Mouse (Mus musculus): Measurements from ENCODE around the gene AY358078.
"Not testable (repeated sequence)": the region's sequence is repeated elsewhere in the genome, so short reads cannot be mapped to it uniquely, and the experiment has no call there.

AY358078 gene

GRCm38 (mm10) chr14:51799746-51800145 is at the start of gene AY358078:
AY358078 (plus strand) TSS chr14:51800046.
- DNase-seq (ENCODE audit: low spot score in 2 of 2): no peak

GRCm38 (mm10) chr14:51755944-51756343 is 43.9 kb upstream of the AY358078 start:
- no peak for DNase-seq (ENCODE audit: low spot score in 2 of 2)

- DNase-seq (ENCODE audit: low spot score in 2 of 2): not testable (repeated sequence)
These were observed 28.5 kb upstream of the AY358078 start for GRCm38 (mm10) chr14:51771378-51771777.

DNA sequence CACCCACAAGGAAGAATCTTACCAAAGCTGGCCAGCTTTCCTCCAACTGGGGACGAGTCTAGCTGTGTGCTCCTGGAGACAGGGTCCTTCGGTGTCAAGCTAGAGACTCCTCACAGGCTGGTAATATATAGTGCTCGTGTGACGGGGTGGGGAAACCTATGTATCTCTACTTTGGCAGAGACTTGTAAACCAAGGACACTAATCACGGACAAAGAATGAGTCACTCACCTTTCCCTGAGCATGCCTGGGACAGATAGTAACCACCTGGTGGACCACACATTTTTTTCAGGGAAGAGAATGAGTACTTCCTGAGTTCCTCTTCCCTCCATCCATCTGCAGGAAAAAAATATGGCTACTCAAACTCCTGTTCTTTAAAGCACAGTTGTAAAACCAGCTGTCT is 26.4 kb upstream of the AY358078 start, which contains the start of gene Ang4:
Gene Ang4, minus strand, starts transcription at position 101 of the 400 bp plus-strand sequence.
- DNase-seq (ENCODE audit: low spot score in 2 of 2): no peak

DNA sequence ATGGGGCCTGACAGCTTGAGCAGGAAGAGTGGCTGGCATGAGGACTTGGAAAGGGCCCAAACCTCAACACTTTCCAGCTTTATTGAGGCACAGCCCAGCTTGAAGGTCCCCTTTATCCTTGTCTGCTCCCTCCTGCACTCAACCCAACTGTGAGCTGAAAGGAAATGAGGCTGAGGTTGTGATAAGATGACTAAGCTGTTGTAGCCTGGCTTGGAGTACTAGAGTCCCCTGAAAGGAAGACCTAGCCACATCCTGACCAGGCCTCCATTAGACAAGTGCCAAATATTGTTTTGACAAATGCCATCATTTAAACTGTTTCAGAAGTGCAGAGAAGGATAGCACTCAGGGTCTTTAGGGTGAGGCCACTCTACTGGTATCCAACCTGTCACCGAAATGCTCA is 22.1 kb upstream of the AY358078 start:
- no peak for DNase-seq (ENCODE audit: low spot score in 2 of 2)

- no peak for DNase-seq (ENCODE audit: low spot score in 2 of 2)
These were observed 20.9 kb upstream of the AY358078 start for GRCm38 (mm10) chr14:51778865-51779481.

GRCm38 (mm10) chr14:51786335-51786734 is 13.5 kb upstream of the AY358078 start:
- DNase-seq (ENCODE audit: low spot score in 2 of 2): no peak

- DNase-seq (ENCODE audit: low spot score in 2 of 2): no peak
These were observed 12.8 kb upstream of the AY358078 start for GRCm38 (mm10) chr14:51787061-51787460.

DNA sequence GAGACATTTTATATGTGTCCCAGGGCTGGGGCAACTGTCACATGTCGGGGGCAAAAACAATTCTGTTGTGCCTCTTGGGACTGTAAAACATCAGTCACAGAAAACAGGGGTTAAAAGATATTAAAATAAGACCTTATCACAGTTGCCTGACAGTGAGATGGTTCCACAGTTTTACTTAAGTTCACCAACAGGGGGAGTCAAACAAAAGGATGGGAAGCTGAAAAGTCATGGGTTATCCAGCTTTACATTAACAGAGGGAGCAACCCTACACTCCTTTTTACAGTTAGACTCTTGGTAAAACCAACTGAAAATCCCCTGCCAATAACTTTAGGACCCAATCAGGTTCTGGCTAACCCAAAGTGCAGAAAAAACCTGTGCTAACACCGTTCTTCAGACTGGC is 10.7 kb upstream of the AY358078 start:
- no peak for DNase-seq (ENCODE audit: low spot score in 2 of 2)

DNA sequence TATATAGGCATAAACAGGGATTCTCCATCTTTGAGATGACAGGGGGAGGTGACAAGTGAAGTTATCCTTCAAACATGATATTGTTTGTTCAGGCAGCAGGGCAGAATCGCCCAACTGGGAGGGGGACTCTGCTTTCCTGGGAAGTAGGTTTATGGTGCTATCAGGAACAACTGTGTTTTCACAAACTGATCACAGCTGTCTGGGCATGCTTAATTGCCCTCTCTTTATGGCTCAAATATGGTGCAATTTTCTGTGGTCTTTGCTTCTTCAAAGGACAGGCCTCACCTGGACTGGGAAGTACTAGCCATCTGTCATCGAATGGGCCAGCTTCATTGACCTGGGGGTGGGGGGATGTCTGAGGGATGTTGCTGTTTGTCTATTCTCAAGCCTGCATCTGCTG is 5.7 kb upstream of the AY358078 start:
- DNase-seq (ENCODE audit: low spot score in 2 of 2): no peak

DNA sequence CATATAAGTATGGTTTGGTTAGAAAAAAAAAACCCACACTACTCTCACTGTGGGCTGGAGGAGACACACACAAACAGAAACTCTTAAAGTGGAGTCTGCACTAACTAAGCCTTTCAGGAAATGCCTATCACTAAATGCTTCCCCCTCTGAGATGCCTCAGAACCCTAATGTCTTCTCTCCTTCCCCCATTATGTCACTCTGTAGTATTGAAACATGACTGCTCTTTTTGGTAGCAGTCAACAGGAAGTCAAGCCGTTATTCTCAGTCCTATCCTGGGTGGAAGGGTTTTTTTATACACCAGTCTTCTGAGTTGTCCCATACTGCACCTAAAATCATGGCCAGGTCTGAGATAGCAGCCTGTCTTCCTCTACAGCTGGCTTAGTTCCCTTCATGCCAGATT is 26.8 kb downstream of the AY358078 start:
- DNase-seq (ENCODE audit: low spot score in 2 of 2): no peak

DNA sequence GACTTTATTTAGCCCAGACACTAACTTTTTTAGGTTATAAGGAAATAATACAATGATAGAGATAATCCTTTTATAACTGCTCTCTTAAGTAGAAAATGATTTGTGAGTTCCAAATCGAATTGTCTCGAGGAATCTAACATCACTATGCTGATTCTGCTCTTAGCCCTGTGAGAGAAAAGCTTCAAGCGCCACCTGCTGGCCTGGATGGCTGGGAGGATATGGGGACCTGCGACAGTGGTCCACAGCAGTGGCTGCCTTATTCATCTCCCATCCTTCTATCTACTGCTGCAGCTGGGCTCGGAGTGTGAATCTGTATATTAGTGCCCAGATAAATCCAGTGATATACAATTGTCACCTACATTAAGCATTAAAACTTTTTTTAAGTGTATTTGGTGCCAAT is 28.0 kb downstream of the AY358078 start:
- DNase-seq (ENCODE audit: low spot score in 2 of 2): not testable (repeated sequence)

GRCm38 (mm10) chr14:51829188-51829587 is 29.3 kb downstream of the AY358078 start:
- no peak for DNase-seq (ENCODE audit: low spot score in 2 of 2)

- not testable (repeated sequence) for DNase-seq (ENCODE audit: low spot score in 2 of 2)
These were observed 38.6 kb downstream of the AY358078 start for GRCm38 (mm10) chr14:51838480-51838879.

DNA sequence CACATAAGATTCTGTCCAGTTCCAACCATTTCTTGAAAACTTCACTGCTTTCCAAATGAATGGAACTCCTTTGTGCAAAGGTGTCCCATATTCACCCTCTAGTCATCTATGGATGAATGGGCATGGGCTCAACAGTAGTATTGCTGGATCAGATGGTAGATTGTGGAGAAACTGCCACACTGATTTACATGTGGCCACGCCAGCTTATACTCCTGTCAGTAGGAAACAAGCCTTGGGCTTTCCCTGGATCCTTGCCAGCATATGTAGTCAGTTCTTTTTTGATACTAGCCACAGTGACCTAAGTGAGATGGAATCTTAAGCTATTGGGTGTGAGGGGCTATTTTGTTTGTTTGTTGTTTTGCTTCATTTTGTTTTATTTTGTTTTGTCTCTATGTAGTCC is 42.4 kb downstream of the AY358078 start:
- no peak for DNase-seq (ENCODE audit: low spot score in 2 of 2)

- DNase-seq (ENCODE audit: low spot score in 2 of 2): no peak
These were observed 42.9 kb downstream of the AY358078 start for GRCm38 (mm10) chr14:51842781-51843180.

DNA sequence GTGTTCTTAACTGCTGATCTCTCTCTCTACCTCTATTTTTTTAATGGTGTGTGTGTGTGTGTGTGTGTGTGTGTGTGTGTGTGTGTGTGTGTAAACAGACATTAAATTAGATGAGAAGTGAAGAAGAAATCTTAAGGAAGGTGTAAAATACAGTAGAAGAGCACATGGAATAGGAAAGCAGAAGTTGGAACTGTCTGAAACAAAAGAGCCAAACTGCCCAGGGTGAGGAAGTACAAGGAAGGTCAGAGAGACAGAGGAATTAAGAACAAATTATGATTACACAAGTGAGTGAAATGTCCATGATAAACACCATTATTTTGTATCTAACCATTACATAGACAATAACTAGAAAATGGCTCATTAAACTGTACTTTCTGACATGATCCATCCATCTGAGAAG is 44.0 kb downstream of the AY358078 start:
- no peak for DNase-seq (ENCODE audit: low spot score in 2 of 2)

DNA sequence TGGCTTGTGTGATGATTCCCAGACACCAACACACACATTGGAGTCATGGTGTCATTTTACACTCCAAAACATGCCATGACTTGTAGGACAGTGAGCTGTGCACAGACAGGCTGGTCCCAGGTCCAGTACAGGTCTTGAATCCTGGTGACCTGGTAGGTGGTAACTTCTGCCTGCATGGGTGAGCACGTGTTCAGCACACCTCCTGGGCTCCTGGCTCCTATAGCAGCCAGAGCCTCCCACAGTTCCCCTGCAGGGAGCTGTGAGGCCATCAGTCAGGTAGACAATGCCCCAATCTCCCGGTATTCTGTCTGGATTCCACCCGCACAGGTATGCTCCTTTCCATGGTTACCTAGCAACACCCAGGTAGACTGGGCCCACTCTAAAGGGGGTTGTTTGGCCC is 46.7 kb downstream of the AY358078 start:
- DNase-seq (ENCODE audit: low spot score in 2 of 2): no peak

DNA sequence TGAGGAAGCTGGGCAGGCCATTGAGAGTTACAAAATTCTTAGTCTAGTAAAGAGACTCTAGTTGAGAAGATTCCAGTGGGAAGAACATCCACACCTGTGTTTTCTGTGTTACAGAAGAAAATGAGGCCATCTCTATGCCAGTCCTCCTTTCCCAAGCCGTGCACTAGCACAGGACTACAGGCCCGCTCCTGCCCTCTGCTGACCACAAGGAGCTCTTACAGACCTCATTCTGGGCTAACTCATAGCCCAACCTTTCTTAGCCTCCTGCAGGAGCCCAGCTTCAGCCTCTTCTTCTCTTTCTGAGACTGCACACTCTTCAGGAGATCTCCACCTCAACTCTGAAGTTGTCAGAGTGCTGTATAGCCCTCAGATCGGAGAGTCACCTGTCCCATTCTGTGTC is 51.2 kb downstream of the AY358078 start:
- DNase-seq (ENCODE audit: low spot score in 2 of 2): not testable (repeated sequence)

DNA sequence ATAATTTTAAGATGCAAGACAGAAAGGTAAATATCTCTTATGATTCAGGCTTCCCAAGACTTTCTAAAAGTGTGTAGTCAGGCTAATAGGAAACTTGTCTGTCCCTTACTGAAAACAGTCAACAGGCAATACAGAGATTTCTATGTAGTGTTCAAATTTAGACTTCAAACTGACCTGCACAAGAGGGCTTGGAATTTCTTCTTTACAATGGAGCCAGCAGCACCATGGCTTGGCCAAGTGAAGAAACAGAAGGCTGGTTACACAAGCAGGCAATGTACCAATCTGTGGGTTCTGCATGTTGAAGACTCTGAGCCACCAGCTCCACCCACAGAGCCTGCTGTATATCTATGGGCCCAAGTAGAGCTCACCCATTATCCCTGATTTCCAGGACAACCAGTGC is 53.6 kb downstream of the AY358078 start, which contains the start of gene Ear6:
Gene Ear6, plus strand, starts transcription at position 301 of the 400 bp plus-strand sequence.
- DNase-seq (ENCODE audit: low spot score in 2 of 2): no peak

DNA sequence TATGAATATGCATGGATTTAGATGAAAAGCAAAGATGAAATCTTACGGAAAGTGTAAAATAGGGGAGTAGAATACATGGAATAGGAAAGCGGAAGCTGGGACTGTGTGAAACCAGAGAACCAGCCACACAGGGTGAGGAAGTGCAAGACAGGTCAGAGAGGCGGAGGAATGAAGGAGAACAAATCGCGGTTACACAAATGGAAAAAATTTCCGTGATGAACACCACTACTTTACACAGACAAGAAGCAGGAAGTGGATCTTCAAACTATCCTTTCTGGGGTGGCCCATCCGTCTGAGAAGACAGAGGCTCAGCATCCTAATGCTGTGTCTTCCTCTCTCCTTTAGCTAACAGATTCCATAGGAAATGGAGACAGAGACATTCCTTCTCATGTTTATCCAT is 55.4 kb downstream of the AY358078 start:
- not testable (repeated sequence) for DNase-seq (ENCODE audit: low spot score in 2 of 2)

GRCm38 (mm10) chr14:51863603-51864002 is 63.8 kb downstream of the AY358078 start:
- not testable (repeated sequence) for DNase-seq (ENCODE audit: low spot score in 2 of 2)

- DNase-seq (ENCODE audit: low spot score in 2 of 2): no peak
These were observed 70.9 kb downstream of the AY358078 start for GRCm38 (mm10) chr14:51870756-51871155.

DNA sequence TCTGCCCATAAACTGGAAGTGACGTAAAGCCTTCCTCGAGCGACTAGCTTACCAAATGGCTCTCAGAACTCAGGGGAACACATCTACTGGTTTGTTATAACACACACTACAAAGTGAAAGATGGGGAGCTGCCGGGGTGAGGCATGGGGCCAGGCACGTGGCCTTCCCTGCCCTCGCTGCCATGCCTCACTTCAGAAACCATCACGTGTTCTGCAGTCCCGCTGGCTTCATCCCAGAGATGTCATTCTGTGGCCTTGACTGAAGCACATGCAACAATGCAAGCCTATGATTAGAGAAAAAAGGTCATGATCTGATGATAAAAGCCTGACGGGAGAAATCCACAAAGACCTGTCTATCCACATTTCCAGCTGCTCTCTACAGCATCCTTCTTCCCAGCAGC is 71.9 kb downstream of the AY358078 start:
- no peak for DNase-seq (ENCODE audit: low spot score in 2 of 2)
